Mouse (Mus musculus) midbrain, embryonic 11.5 days (tissue): Measurements from ENCODE around the gene Srprb. TPM values are rescaled to one million over a fixed set of nuclear protein-coding genes. Genes with fewer than 3 reads are reported as not detected.

ENCODE experiments used
- ATAC-seq: fragments of 200-750 bp; cut with Nextera tagmentation; 2 replicates; pipeline ENCODE4 v1.8.0; 2017; ENCODE audit warnings: moderate TSS enrichment, moderate library complexity; ENCODE audit not compliant: low FRiP score
- DNase-seq: peaks from one replicate; pipeline ENCODE4 v3.0.0; 2015; ENCODE audit warnings: low spot score; ENCODE audit errors: missing footprints
- H3K27ac ChIP-seq: fragments of 300-500 bp; sonication (generic); 2 replicates; pipeline ENCODE4 v1.5.1; 2014; ENCODE audit warnings: low read depth, low read length
- H3K27me3 ChIP-seq: fragments of 300-500 bp; sonication (generic); 2 replicates; pipeline ENCODE4 v1.6.1; 2014; ENCODE audit warnings: mild to moderate bottlenecking, low read length, moderate library complexity, mixed read lengths; ENCODE audit not compliant: control insufficient read depth, insufficient read depth
- H3K36me3 ChIP-seq: fragments of 300-500 bp; sonication (generic); 2 replicates; pipeline ENCODE4 v1.6.1; 2014; ENCODE audit warnings: mild to moderate bottlenecking, low read length, moderate library complexity, mixed read lengths; ENCODE audit not compliant: control insufficient read depth, insufficient read depth
- H3K4me1 ChIP-seq: fragments of 300-500 bp; sonication (generic); 2 replicates; pipeline ENCODE4 v1.6.1; 2014; ENCODE audit warnings: low read length; ENCODE audit not compliant: control insufficient read depth, insufficient read depth
- H3K4me2 ChIP-seq: fragments of 300-500 bp; sonication (generic); 2 replicates; pipeline ENCODE4 v1.6.1; 2014; ENCODE audit warnings: mild to moderate bottlenecking, moderate library complexity
- H3K4me3 ChIP-seq: fragments of 300-500 bp; sonication (generic); 2 replicates; pipeline ENCODE4 v1.5.1; 2014; ENCODE audit warnings: low read depth, low read length
- H3K9ac ChIP-seq: fragments of 300-500 bp; sonication (generic); 2 replicates; pipeline ENCODE4 v1.6.1; 2014; ENCODE audit warnings: low read length
- H3K9me3 ChIP-seq: fragments of 300-500 bp; sonication (generic); 2 replicates; pipeline ENCODE4 v1.6.1; 2016; ENCODE audit warnings: low read length; ENCODE audit not compliant: control insufficient read depth
- WGBS: fragments of 180-500 bp; shearing (Covaris S2); extraction: QIAGEN DNeasy Blood & Tissue Kit; methylation state at CpG from one replicate; pipeline ENCODE4 v1.1.7; 2014; 5-methylcytosine and 5-hydroxymethylcytosine counted together
- polyA plus RNA-seq: library from polyadenylated mRNA; unstranded; fragments of >200 nt; fragmentation: Nextera tagmentation; extraction: Ambion mirVana; gene quantifications from 2 replicates; pipeline ENCODE4 v1.2.1, GENCODE M21; 2014

Srprb gene
- polyA plus RNA-seq, 1 experiment from 2014 or later, result 62.6 TPM

DNA sequence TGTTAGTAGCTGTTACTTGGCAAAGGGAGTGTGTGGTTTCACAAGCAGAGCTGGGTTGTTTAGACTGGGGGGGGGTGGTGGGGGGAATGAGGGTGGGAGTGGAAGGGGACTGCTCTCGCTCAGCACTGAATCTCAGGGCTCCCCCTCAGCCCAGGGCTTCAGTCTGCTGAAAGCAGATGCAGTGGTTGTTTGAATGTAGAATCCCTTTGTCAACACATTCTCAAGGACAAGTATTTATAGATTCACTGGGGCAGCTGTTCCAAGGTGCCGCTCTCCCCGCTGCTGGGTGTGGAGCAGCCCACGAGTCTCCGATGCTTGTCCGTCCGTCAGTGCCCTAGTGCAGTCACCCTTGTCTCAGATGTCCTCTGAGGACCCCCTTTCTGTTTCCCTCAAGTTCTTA, 60.7 kb downstream of the Srprb start:
- Histone ChIP-seq H3K4me2 (no peak overlapping the region), H3K9me3 (no peaks in the 10 kb centered on the region), H3K27me3 (no peaks in the 10 kb centered on the region), H3K9ac (no peak overlapping the region), H3K36me3 (no peaks in the 10 kb centered on the region), H3K4me3 (no peak overlapping the region), H3K4me1 (peaks cover 8% of the 10 kb centered on the region), H3K27ac (no peak overlapping the region)
- no peak for ATAC-seq
- DNase-seq, result no peak
- 95% methylated on average over 7 of the region's 7 CpGs for WGBS

GRCm38 (mm10) chr9:103140384-103140783, 61.6 kb downstream of the Srprb start:
- H3K4me3 ChIP-seq, result no peak overlapping the region
- H3K9me3 ChIP-seq, result no peaks in the 10 kb centered on the region
- H3K4me1 ChIP-seq, result 0 out of 2 replicates have a peak, but pooled peaks cover 3% of the 10 kb centered on the region
- H3K27ac ChIP-seq, result no peak overlapping the region
- DNase-seq (no peak), ATAC-seq (no peak)
- no peaks in the 10 kb centered on the region for H3K36me3 ChIP-seq
- H3K27me3 ChIP-seq, result no peaks in the 10 kb centered on the region
- H3K4me2 ChIP-seq, result no peak overlapping the region
- WGBS, result 88% methylated on average over 6 of the region's 6 CpGs
- H3K9ac ChIP-seq, result no peak overlapping the region

DNA sequence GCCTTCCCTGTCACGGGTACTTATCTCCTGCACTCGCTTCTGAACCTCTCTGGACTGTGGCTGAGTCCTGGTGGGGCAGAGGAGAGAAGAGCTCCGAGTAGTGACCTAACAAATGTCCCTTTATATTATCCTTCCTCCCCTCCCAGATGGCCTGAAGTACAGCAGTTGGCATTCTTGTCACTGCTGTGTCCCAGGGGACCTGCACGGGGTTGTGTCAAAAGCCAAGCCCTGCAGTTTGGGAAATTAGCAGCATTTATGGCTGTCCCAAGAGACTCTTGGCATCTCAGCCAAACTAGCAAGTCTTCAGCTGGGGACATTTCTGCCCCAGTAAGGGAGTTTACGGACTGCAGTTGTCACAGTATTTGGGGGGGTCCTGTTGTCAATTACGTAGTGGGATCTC, 62.5 kb downstream of the Srprb start:
- Histone ChIP-seq H3K9ac (no peak overlapping the region), H3K4me2 (no peak overlapping the region), H3K4me1 (no peaks in the 10 kb centered on the region), H3K27me3 (no peaks in the 10 kb centered on the region), H3K4me3 (no peak overlapping the region), H3K9me3 (no peaks in the 10 kb centered on the region), H3K36me3 (no peaks in the 10 kb centered on the region), H3K27ac (no peak overlapping the region)
- ATAC-seq (no peak), DNase-seq (no peak)
- WGBS, result 80% methylated on average over 6 of the region's 6 CpGs

Other genes with a start within 250 kb of the Srprb start
- gene Slco2a1, start 213.4 kb downstream of the Srprb start, polyA plus RNA-seq, result 0.31 and 0.54 TPM in 2 replicates
- gene Rab6b, start 90.3 kb downstream of the Srprb start, polyA plus RNA-seq, result 16.5 and 16.7 TPM in 2 replicates
- gene Gm20425, start 28.2 kb upstream of the Srprb start, polyA plus RNA-seq, result 1.5 and 4.6 TPM in 2 replicates
- gene Trf, start 28.3 kb upstream of the Srprb start, polyA plus RNA-seq, result 18.0 and 18.7 TPM in 2 replicates
- 2.3 and 2.7 TPM in 2 replicates for gene 1300017J02Rik, start 102.9 kb upstream of the Srprb start, polyA plus RNA-seq
- 79.7 and 84.2 TPM in 2 replicates for gene Topbp1, start 103.1 kb upstream of the Srprb start, polyA plus RNA-seq
- 139 and 144 TPM in 2 replicates for gene Cdv3, start 163.7 kb upstream of the Srprb start, polyA plus RNA-seq